Mouse (Mus musculus) duodenum, adult 2 months (tissue): ENCODE data around the gene Fam122c. TPM values are rescaled to one million over a fixed set of nuclear protein-coding genes. Genes with fewer than 3 reads are reported as not detected.

Experiments
- polyA plus RNA-seq: library from polyadenylated mRNA; depleted of rRNA; stranded (reverse); fragments of >200 nt; gene quantifications from 2 replicates; pipeline ENCODE4 v1.2.3, GENCODE M21; 2012; ENCODE audit warnings: low replicate concordance; rRNA removed

Fam122c gene
- polyA plus RNA-seq = not detected in 2 replicates

GRCm38 (mm10) chrX:53273124-53273523 lies at the start of gene Fam122c:
Fam122c (plus strand) TSS chrX:53273424.

DNA sequence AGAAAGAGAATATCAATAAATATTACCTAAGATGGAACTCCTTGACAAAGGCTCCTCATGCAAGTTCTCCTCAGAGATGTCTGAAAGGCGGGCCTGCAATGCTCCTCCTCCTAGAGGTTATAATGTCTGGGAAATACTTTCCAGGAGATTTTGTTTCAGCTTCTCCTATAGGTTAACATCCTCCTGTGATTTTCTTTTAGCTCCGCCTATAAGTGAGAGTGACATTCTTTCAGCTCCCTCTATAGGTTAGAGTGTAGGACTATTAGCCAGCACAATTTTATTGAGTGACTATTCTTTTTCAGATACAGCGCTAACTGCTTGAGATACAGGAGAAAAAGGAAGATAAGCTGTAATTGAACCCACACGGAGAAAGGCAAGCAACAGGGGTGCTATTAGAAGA lies 33.2 kb upstream of the Fam122c start, which contains the start of gene Plac1:
TSS of gene Plac1 (minus strand) at position 101 of the 400 bp plus-strand sequence.

DNA sequence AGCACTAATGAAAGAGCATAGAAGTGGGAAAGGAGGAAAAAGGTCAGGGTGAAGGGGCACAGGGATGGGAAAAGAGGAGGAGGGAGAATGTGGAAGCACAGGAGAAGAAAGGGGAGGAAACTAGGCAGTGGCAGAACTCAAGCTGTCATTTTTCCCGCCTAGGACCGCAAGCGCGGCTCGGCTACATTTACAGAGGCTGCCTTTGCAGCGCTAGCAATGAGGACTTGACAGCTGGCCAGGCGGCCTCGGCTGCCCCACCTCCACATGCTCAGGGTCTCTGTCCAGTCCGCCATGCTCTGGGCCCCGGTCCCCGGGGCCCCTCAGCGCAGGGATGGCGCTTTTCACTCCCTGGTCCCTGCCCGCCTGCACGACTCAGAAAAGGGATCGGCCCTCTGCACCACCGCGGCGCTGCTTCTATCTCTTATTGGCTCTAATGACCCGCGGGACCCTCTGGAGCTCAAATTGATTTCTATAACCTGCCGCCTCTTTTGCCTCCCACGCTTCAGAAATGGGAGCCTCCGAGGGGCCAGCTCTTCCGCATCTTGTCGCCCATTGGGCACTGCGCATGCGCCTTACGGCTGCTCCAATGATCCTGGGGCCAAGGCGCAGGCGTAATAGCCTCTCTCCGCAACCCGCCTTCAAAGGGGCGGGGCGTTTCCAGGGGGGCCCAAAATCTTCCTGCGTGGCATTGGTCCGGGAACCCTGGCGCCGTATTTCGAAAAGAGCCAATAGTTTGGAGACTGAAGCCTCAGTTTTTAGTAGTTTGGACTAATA lies 3.7 kb upstream of the Fam122c start, which contains the start of gene Fam122b:
TSS of gene Fam122b (minus strand) at position 517 of the 774 bp plus-strand sequence.

GRCm38 (mm10) chrX:53370366-53370740 lies 97.1 kb downstream of the Fam122c start, which contains the start of gene Mospd1:
Mospd1 (minus strand) TSS chrX:53370502.

Other genes starting within 250 kb of the Fam122c start
- not detected in 2 replicates for gene Plac1, start 33.3 kb upstream of the Fam122c start, polyA plus RNA-seq
- gene Fam122b, start 3.6 kb upstream of the Fam122c start, polyA plus RNA-seq = 0.81 and 0.96 TPM in 2 replicates
- 0.16 and 0.20 TPM in 2 replicates for gene Mospd1, start 97.1 kb downstream of the Fam122c start, polyA plus RNA-seq
- not detected in 2 replicates for gene Etd, start 161.5 kb downstream of the Fam122c start, polyA plus RNA-seq